ENCODE assay signal across 11 mouse cellular contexts in the genomic region with DNA sequence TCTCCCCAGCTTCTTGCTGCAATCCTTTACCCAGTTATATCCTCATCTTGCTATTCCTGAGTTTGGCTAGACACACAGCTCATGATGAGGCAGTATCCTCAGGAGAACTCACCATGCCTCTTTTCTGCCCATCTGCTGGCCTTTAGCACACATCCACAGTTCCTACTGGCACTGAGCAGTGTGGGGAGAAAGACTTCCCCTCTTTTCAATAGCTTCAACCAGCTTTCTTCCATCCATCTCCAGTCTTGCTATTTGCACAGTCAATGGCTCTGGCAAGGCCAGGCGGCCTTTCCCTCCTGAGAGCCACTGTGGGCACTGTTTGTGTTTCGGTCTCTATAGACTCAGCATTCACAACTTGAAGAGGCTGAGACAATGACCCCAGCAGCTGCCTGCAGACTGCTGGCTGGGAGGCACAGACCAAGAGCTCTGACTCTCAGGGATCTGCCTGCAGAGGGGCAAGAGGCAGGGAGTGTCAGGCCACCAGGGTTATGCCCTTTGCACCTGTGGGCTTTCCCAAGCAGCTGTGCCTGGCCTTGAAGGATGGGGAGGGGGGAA. TPM values are rescaled to one million over a fixed set of nuclear protein-coding genes. Genes with fewer than 3 reads are reported as not detected.
DNase-seq lines count a peak whose midpoint lies in the region; ATAC-seq and TF ChIP-seq lines count a peak whose summit lies in the region.
"Had no signal": no experiment of that assay in that cellular context is flagged by ENCODE, and none has a peak within 500 bp of the region (broad histone marks: within the 10 kb centered on the region; RNA-seq: fewer than 3 reads in every experiment).

No protein-coding gene starts in this region.

- H3K36me3 ChIP-seq in lung, embryonic 15.5 days = no peaks in the 10 kb centered on the region
- H3K36me3 ChIP-seq in forebrain, embryonic 14.5 days (ENCODE audit: control insufficient read depth, insufficient read depth, low read length) = peaks cover 15% of the 10 kb centered on the region; the same call in 1 of the 2 replicates
- no peaks in the 10 kb centered on the region for H3K36me3 ChIP-seq in stomach, embryonic 16.5 days (ENCODE audit: control insufficient read depth, insufficient read depth, low read length)
- no peaks in the 10 kb centered on the region for H3K36me3 ChIP-seq in kidney, adult 2 months (ENCODE audit: control insufficient read depth, insufficient read depth, low read length)
- H3K36me3 ChIP-seq: embryonic facial prominence, embryonic 15.5 days had no signal

- peak overlapping the region; percentile 52 for H3K27ac ChIP-seq in lung, embryonic 15.5 days
- peak overlapping the region; percentile 3; the same call in 1 of the 2 replicates for H3K27ac ChIP-seq in forebrain, embryonic 14.5 days (ENCODE audit: low read depth, low read length)
- no peak overlapping the region for H3K27ac ChIP-seq in stomach, embryonic 16.5 days (ENCODE audit: low read length)
- H3K27ac ChIP-seq in kidney, adult 2 months (ENCODE audit: insufficient read depth, low read depth, low read length) = no peak overlapping the region
- H3K27ac ChIP-seq: embryonic facial prominence, embryonic 15.5 days; macrophage had no signal

- TF ChIP-seq CTCF in kidney, adult 2 months (conservative IDR thresholded peaks at IDR 0.05; ENCODE audit: insufficient read depth, insufficient read length, low read depth, low read length) = no peak

- no peaks in the 10 kb centered on the region for H3K9me3 ChIP-seq in lung, embryonic 15.5 days
- no peaks in the 10 kb centered on the region for H3K9me3 ChIP-seq in forebrain, embryonic 14.5 days (replicated peaks; ENCODE audit: control insufficient read depth, low read length)
- H3K9me3 ChIP-seq in stomach, embryonic 16.5 days (replicated peaks; ENCODE audit: control insufficient read depth, low read length) = no peaks in the 10 kb centered on the region
- H3K9me3 ChIP-seq: embryonic facial prominence, embryonic 15.5 days had no signal

- H3K4me3 ChIP-seq in lung, embryonic 15.5 days = no peak overlapping the region
- H3K4me3 ChIP-seq in forebrain, embryonic 14.5 days (ENCODE audit: low read depth, low read length) = no peak overlapping the region
- no peak overlapping the region for H3K4me3 ChIP-seq in stomach, embryonic 16.5 days (replicated peaks; ENCODE audit: low read length)
- H3K4me3 ChIP-seq in kidney, adult 2 months (ENCODE audit: insufficient read depth, low read depth, low read length) = no peak overlapping the region
- H3K4me3 ChIP-seq: embryonic facial prominence, embryonic 15.5 days had no signal

- peaks cover 53% of the 10 kb centered on the region for H3K4me1 ChIP-seq in lung, embryonic 15.5 days
- peaks cover 73% of the 10 kb centered on the region for H3K4me1 ChIP-seq in forebrain, embryonic 14.5 days (ENCODE audit: control insufficient read depth, insufficient read depth, low read length)
- H3K4me1 ChIP-seq in stomach, embryonic 16.5 days (ENCODE audit: control insufficient read depth, insufficient read depth, low read length) = peaks cover 24% of the 10 kb centered on the region
- H3K4me1 ChIP-seq in kidney, adult 2 months (ENCODE audit: control insufficient read depth, insufficient read depth, low read length) = peaks cover 39% of the 10 kb centered on the region

- no peak; the same call in 1 of the 2 replicates for ATAC-seq in lung, embryonic 15.5 days (ENCODE audit: borderline replicate concordance, extremely low read depth, low FRiP score, low TSS enrichment)
- ATAC-seq in forebrain, embryonic 14.5 days = peak; percentile 73
- ATAC-seq in stomach, embryonic 16.5 days (ENCODE audit: insufficient read depth, low FRiP score) = 0 out of 2 replicates have a peak, but pooled peaks have one; percentile 14

- H3K4me2 ChIP-seq in lung, embryonic 15.5 days = no peak overlapping the region
- H3K4me2 ChIP-seq in forebrain, embryonic 14.5 days (ENCODE audit: low read length) = peak overlapping the region; percentile 18
- H3K4me2 ChIP-seq in stomach, embryonic 16.5 days (ENCODE audit: low read depth, low read length) = no peak overlapping the region
- H3K4me2 ChIP-seq: embryonic facial prominence, embryonic 15.5 days had no signal

- H3K27me3 ChIP-seq in lung, embryonic 15.5 days = no peaks in the 10 kb centered on the region
- H3K27me3 ChIP-seq in forebrain, embryonic 14.5 days (replicated peaks; ENCODE audit: control insufficient read depth, insufficient read depth, low read length) = no peaks in the 10 kb centered on the region
- H3K27me3 ChIP-seq in stomach, embryonic 16.5 days (ENCODE audit: control insufficient read depth, insufficient read depth, low read length) = no peaks in the 10 kb centered on the region
- no peaks in the 10 kb centered on the region for H3K27me3 ChIP-seq in kidney, adult 2 months (replicated peaks; ENCODE audit: control insufficient read depth, insufficient read depth, low read length)
- H3K27me3 ChIP-seq: embryonic facial prominence, embryonic 15.5 days had no signal

- WGBS in lung, embryonic 15.5 days = 38% methylated on average over 2 of the region's 2 CpGs
- 16% methylated on average over 2 of the region's 2 CpGs for WGBS in forebrain, embryonic 14.5 days
- WGBS in stomach, embryonic 16.5 days = 38% methylated on average over 2 of the region's 2 CpGs
- WGBS in kidney, adult 2 months = 65% methylated on average over 2 of the region's 2 CpGs

- DNase-seq in lung, postnatal 14 days = no peak
- peak; percentile 61 for DNase-seq in forebrain, embryonic 14.5 days (ENCODE audit: low spot score)
- peak; percentile 61 for DNase-seq in mesoderm, embryonic 11.5 days (ENCODE audit: low read depth, low spot score)
- no peak for DNase-seq in adrenal gland, adult 8-10 months
- DNase-seq in kidney, adult 2 months = no peak
- DNase-seq: heart, adult 18-20 months; right cerebral cortex, postnatal 25 days had no signal

- no peak for TF ChIP-seq POLR2A in kidney, adult 2 months (IDR thresholded peaks at IDR 0.05; ENCODE audit: low read depth, low read length)

- H3K9ac ChIP-seq in lung, embryonic 15.5 days = no peak overlapping the region
- no peak overlapping the region for H3K9ac ChIP-seq in forebrain, embryonic 14.5 days (ENCODE audit: low read length)
- H3K9ac ChIP-seq in stomach, embryonic 16.5 days (ENCODE audit: low read length) = no peak overlapping the region
- H3K9ac ChIP-seq: embryonic facial prominence, embryonic 15.5 days had no signal

RNA-seq across cellular contexts. Expression of a gene that starts 11.2 kb away (rescaled TPM):
- 7.9 and 8.5 TPM in 2 replicates for polyA plus RNA-seq in lung, embryonic 15.5 days (2015; fragmentation: Nextera tagmentation; extraction: Ambion mirVana)
- 54.7 and 65.7 TPM in 2 replicates for polyA plus RNA-seq in forebrain, embryonic 14.5 days (2014; fragmentation: Nextera tagmentation; extraction: Ambion mirVana)
- polyA plus RNA-seq in stomach, embryonic 16.5 days (2015; fragmentation: Nextera tagmentation; extraction: Ambion mirVana) = 7.3 and 8.2 TPM in 2 replicates
- 10 to 100 TPM in 2 of 4 experiments, 1 to 10 TPM in 2; 7.6 to 13.4 (median 10.7) TPM for total RNA-seq in adrenal gland, adult 8-10 months (2022)
- polyA plus RNA-seq in kidney, adult 2 months (2012; rRNA removed) = 5.1 and 5.9 TPM in 2 replicates

Comparison
In these comparisons a context has a peak if more than half of its experiments do, and no peak if none do; other contexts are left out.
1. H3K27ac ChIP-seq: peak in lung, embryonic 15.5 days (single experiment) and forebrain, embryonic 14.5 days (single experiment); none in stomach, embryonic 16.5 days (single experiment) and kidney, adult 2 months (single experiment).
2. DNase-seq: peak in forebrain, embryonic 14.5 days (single experiment) and mesoderm, embryonic 11.5 days (single experiment); none in lung, postnatal 14 days (single experiment), adrenal gland, adult 8-10 months (single experiment) and kidney, adult 2 months (single experiment).